Mouse (Mus musculus): Measurements from ENCODE around the gene Kcnk13. TPM values are rescaled to one million over a fixed set of nuclear protein-coding genes. Genes with fewer than 3 reads are reported as not detected.

Gene Kcnk13
- polyA plus RNA-seq, 1 experiment, result not detected

- TF ChIP-seq GATA1 (IDR thresholded peaks at IDR 0.05; ENCODE audit: low read length), result no peak
Measured at GRCm38 (mm10) chr12:99956411-99956810, 7.9 kb upstream of the Kcnk13 start.

- no peak for TF ChIP-seq GATA1 (IDR thresholded peaks at IDR 0.05; ENCODE audit: low read length)
Measured at GRCm38 (mm10) chr12:99958068-99959060, 5.9 kb upstream of the Kcnk13 start.

- no peak for TF ChIP-seq GATA1 (IDR thresholded peaks at IDR 0.05; ENCODE audit: low read length)
Measured at GRCm38 (mm10) chr12:99959291-99959690, 5.0 kb upstream of the Kcnk13 start.

- no peak for TF ChIP-seq GATA1 (IDR thresholded peaks at IDR 0.05; ENCODE audit: low read length)
Measured at GRCm38 (mm10) chr12:99959930-99960329, 4.4 kb upstream of the Kcnk13 start.

- TF ChIP-seq GATA1 (IDR thresholded peaks at IDR 0.05; ENCODE audit: low read length), result no peak
Measured at GRCm38 (mm10) chr12:99960675-99961074, 3.6 kb upstream of the Kcnk13 start.

GRCm38 (mm10) chr12:99965203-99966115 lies 1.2 kb downstream of the Kcnk13 start:
- TF ChIP-seq GATA1 (IDR thresholded peaks at IDR 0.05; ENCODE audit: low read length), result no peak

GRCm38 (mm10) chr12:99966116-99966770 lies 1.9 kb downstream of the Kcnk13 start:
- TF ChIP-seq GATA1 (IDR thresholded peaks at IDR 0.05; ENCODE audit: low read length), result no peak

- no peak for TF ChIP-seq GATA1 (IDR thresholded peaks at IDR 0.05; ENCODE audit: low read length)
Measured at GRCm38 (mm10) chr12:99966881-99967363, 2.6 kb downstream of the Kcnk13 start.

- TF ChIP-seq GATA1 (IDR thresholded peaks at IDR 0.05; ENCODE audit: low read length), result no peak
Measured at GRCm38 (mm10) chr12:99969906-99970305, 5.6 kb downstream of the Kcnk13 start.

GRCm38 (mm10) chr12:99972825-99973224 lies 8.5 kb downstream of the Kcnk13 start:
- TF ChIP-seq GATA1 (IDR thresholded peaks at IDR 0.05; ENCODE audit: low read length), result no peak

- no peak for TF ChIP-seq GATA1 (IDR thresholded peaks at IDR 0.05; ENCODE audit: low read length)
Measured at GRCm38 (mm10) chr12:99973659-99974058, 9.4 kb downstream of the Kcnk13 start.

- no peak for TF ChIP-seq GATA1 (IDR thresholded peaks at IDR 0.05; ENCODE audit: low read length)
Measured at GRCm38 (mm10) chr12:99979541-99979940, 15.2 kb downstream of the Kcnk13 start.

- TF ChIP-seq GATA1 (IDR thresholded peaks at IDR 0.05; ENCODE audit: low read length), result no peak
Measured at GRCm38 (mm10) chr12:99986797-99987196, 22.5 kb downstream of the Kcnk13 start.

- no peak for TF ChIP-seq GATA1 (IDR thresholded peaks at IDR 0.05; ENCODE audit: low read length)
Measured at GRCm38 (mm10) chr12:99988144-99988543, 23.8 kb downstream of the Kcnk13 start.

- no peak for TF ChIP-seq GATA1 (IDR thresholded peaks at IDR 0.05; ENCODE audit: low read length)
Measured at GRCm38 (mm10) chr12:99992362-99992862, 28.1 kb downstream of the Kcnk13 start.

Measured in G1E-ER4 (cell line).